Mouse (Mus musculus): Measurements from ENCODE around the gene Ogdh.
A peak's percentile ranks its signal among the peaks of the same experiment; 100 is the strongest.

Gene Ogdh

GRCm38 (mm10) chr11:6296077-6296476, 4.6 kb downstream of the Ogdh start:
- DNase-seq: no peak

GRCm38 (mm10) chr11:6299435-6299834, 8.0 kb downstream of the Ogdh start:
- DNase-seq: no peak

- DNase-seq: no peak
These were observed 11.4 kb downstream of the Ogdh start for GRCm38 (mm10) chr11:6302793-6303192.

GRCm38 (mm10) chr11:6305943-6306430, 14.6 kb downstream of the Ogdh start:
- DNase-seq: no peak

GRCm38 (mm10) chr11:6308181-6308580, 16.7 kb downstream of the Ogdh start:
- DNase-seq: no peak

GRCm38 (mm10) chr11:6313874-6314406, 22.5 kb downstream of the Ogdh start:
- no peak for DNase-seq

- DNase-seq: no peak
These were observed 25.4 kb downstream of the Ogdh start for GRCm38 (mm10) chr11:6316821-6317220.

GRCm38 (mm10) chr11:6318559-6318958, 27.1 kb downstream of the Ogdh start:
- no peak for DNase-seq

- no peak for DNase-seq
These were observed 27.9 kb downstream of the Ogdh start for GRCm38 (mm10) chr11:6319374-6319773.

- no peak for DNase-seq
These were observed 30.7 kb downstream of the Ogdh start for GRCm38 (mm10) chr11:6322086-6322485.

GRCm38 (mm10) chr11:6323348-6323747, 31.9 kb downstream of the Ogdh start:
- DNase-seq: no peak

- DNase-seq: no peak
These were observed 39.8 kb downstream of the Ogdh start for GRCm38 (mm10) chr11:6331256-6331655.

GRCm38 (mm10) chr11:6332606-6333005, 41.2 kb downstream of the Ogdh start:
- no peak for DNase-seq

- no peak for DNase-seq
These were observed 42.0 kb downstream of the Ogdh start for GRCm38 (mm10) chr11:6333403-6333802.

GRCm38 (mm10) chr11:6335321-6335720, 43.9 kb downstream of the Ogdh start:
- DNase-seq: no peak

GRCm38 (mm10) chr11:6336689-6337088, 45.3 kb downstream of the Ogdh start:
- no peak for DNase-seq

GRCm38 (mm10) chr11:6345956-6346355, 54.5 kb downstream of the Ogdh start:
- no peak for DNase-seq

GRCm38 (mm10) chr11:6346966-6347365, 55.5 kb downstream of the Ogdh start:
- no peak for DNase-seq

GRCm38 (mm10) chr11:6348681-6349200, 57.3 kb downstream of the Ogdh start:
- no peak for DNase-seq

GRCm38 (mm10) chr11:6349586-6349985, 58.2 kb downstream of the Ogdh start:
- no peak for DNase-seq

GRCm38 (mm10) chr11:6355106-6355505, 63.7 kb downstream of the Ogdh start:
- DNase-seq: no peak

- no peak for DNase-seq
These were observed 73.3 kb downstream of the Ogdh start for GRCm38 (mm10) chr11:6364581-6365275.

- DNase-seq: peak; percentile 61
These were observed 74.5 kb downstream of the Ogdh start for GRCm38 (mm10) chr11:6365885-6366284.

GRCm38 (mm10) chr11:6366434-6366833, 75.0 kb downstream of the Ogdh start:
- no peak for DNase-seq

- no peak for DNase-seq
These were observed 75.7 kb downstream of the Ogdh start for GRCm38 (mm10) chr11:6367156-6367555.
